Mouse (Mus musculus) liver, embryonic 14.5 days (tissue): Measurements from ENCODE around the gene Ehbp1. TPM values are rescaled to one million over a fixed set of nuclear protein-coding genes. Genes with fewer than 3 reads are reported as not detected.

Experiments used
- ATAC-seq: fragments of 200-750 bp; cut with Nextera tagmentation; 2 replicates; pipeline ENCODE4 v1.8.0; 2017; ENCODE audit warnings: moderate number of reproducible peaks, mild to moderate bottlenecking, moderate library complexity; ENCODE audit not compliant: insufficient read depth
- DNase-seq, 3 experiments: peaks; one replicate each; pipeline ENCODE4 v3.0.0-alpha.2; 2012 to 2013; ENCODE audit warnings: low read depth in 3 of 3, low spot score in 3 of 3
- H3K27ac ChIP-seq: fragments of 300-500 bp; sonication (generic); 2 replicates; pipeline ENCODE4 v1.5.1; 2014; ENCODE audit warnings: moderate library complexity, mild to moderate bottlenecking, control low read depth, inconsistent platforms
- H3K27me3 ChIP-seq: fragments of 300-500 bp; sonication (generic); 2 replicates; pipeline ENCODE4 v1.6.1; 2014; ENCODE audit warnings: mild to moderate bottlenecking, low read length, moderate library complexity; ENCODE audit not compliant: control insufficient read depth, insufficient read depth
- H3K36me3 ChIP-seq: fragments of 300-500 bp; sonication (generic); replicated peaks from 2 replicates; pipeline ENCODE4 v1.6.1; 2014; ENCODE audit warnings: low read depth; ENCODE audit not compliant: control insufficient read depth, insufficient read depth
- H3K4me1 ChIP-seq, 2 experiments: fragments of 200-500 bp in 1 of 2; fragments of 300-500 bp in 1 of 2; sonication (generic) in 1 of 2; replicated peaks; 2 replicates each; pipeline ENCODE4 v1.6.1; 2012 to 2014; ENCODE audit warnings: antibody characterized with exemption in 1 of 2, inconsistent platforms in 1 of 2, low read length in 1 of 2; ENCODE audit not compliant: control insufficient read depth in 2 of 2, insufficient read depth in 2 of 2
- H3K4me2 ChIP-seq: fragments of 300-500 bp; sonication (generic); 2 replicates; pipeline ENCODE4 v1.6.1; 2014; ENCODE audit warnings: low read depth, mild to moderate bottlenecking, control low read depth, moderate library complexity
- H3K4me3 ChIP-seq, 2 experiments: fragments of 200-500 bp in 1 of 2; fragments of 300-500 bp in 1 of 2; sonication (generic) in 1 of 2; 2 replicates each; pipeline ENCODE4 v1.5.1; 2012 to 2014; ENCODE audit warnings: low read depth in 2 of 2, low read length in 2 of 2, mild to moderate bottlenecking in 2 of 2, control low read depth in 1 of 2, inconsistent platforms in 1 of 2, moderate library complexity in 1 of 2; ENCODE audit not compliant: insufficient read depth in 1 of 2
- H3K9ac ChIP-seq: fragments of 300-500 bp; sonication (generic); replicated peaks from 2 replicates; pipeline ENCODE4 v1.6.1; 2014; ENCODE audit warnings: mild to moderate bottlenecking, control low read depth, moderate library complexity
- H3K9me3 ChIP-seq: fragments of 300-500 bp; sonication (generic); 2 replicates; pipeline ENCODE4 v1.6.1; 2016; ENCODE audit warnings: low read length, mixed read lengths; ENCODE audit not compliant: control insufficient read depth
- CTCF ChIP-seq: IDR thresholded peaks from 2 replicates; pipeline ENCODE4 v1.5.1; 2016; ENCODE audit warnings: antibody characterized with exemption, low read depth, control low read depth
- EP300 ChIP-seq: IDR thresholded peaks from 2 replicates; pipeline ENCODE4 v1.6.1; 2016; ENCODE audit warnings: antibody characterized with exemption, low read depth
- WGBS: fragments of 180-500 bp; shearing (Covaris S2); extraction: QIAGEN DNeasy Blood & Tissue Kit; methylation state at CpG from one replicate; pipeline ENCODE4 v1.1.7; 2014; ENCODE audit not compliant: insufficient replicate concordance; 5-methylcytosine and 5-hydroxymethylcytosine counted together
- polyA plus RNA-seq, 2 experiments: library from polyadenylated mRNA; depleted of rRNA in 1 of 2; stranded (reverse) in 1 of 2; unstranded in 1 of 2; fragments of >200 nt; fragmentation: Nextera tagmentation in 1 of 2; extraction: Ambion mirVana in 1 of 2; gene quantifications; 2 replicates each; pipeline versions ENCODE4 v1.2.1 to v1.2.3; 2012 to 2014

Ehbp1 gene
- polyA plus RNA-seq, 2 experiments: 1.7 to 3.3 TPM

GRCm38 (mm10) chr11:21997561-21998140 lies 344.4 kb downstream of the Ehbp1 start:
- no peaks in the 10 kb centered on the region for H3K4me1 ChIP-seq
- H3K27me3 ChIP-seq: peaks cover 100% of the 10 kb centered on the region
- no peak for ATAC-seq
- H3K27ac ChIP-seq: no peak overlapping the region
- H3K9me3 ChIP-seq: no peaks in the 10 kb centered on the region
- no peak overlapping the region for H3K4me3 ChIP-seq
- no peak overlapping the region; the same call in 1 of the 2 replicates for H3K4me2 ChIP-seq
- no peak for DNase-seq
- 3% methylated on average over 20 of the region's 20 CpGs for WGBS
- TF ChIP-seq EP300 (no peak), CTCF (no peak)
- no peak overlapping the region for H3K9ac ChIP-seq
- no peaks in the 10 kb centered on the region for H3K36me3 ChIP-seq

GRCm38 (mm10) chr11:21996661-21997560 lies 345.2 kb downstream of the Ehbp1 start:
- no peak for DNase-seq
- H3K4me3 ChIP-seq: no peak overlapping the region
- H3K9ac ChIP-seq: no peak overlapping the region
- H3K4me2 ChIP-seq: no peak overlapping the region
- H3K36me3 ChIP-seq: no peaks in the 10 kb centered on the region
- H3K27me3 ChIP-seq: peaks cover 99% of the 10 kb centered on the region
- no peak overlapping the region for H3K27ac ChIP-seq
- ATAC-seq: no peak
- H3K4me1 ChIP-seq: no peaks in the 10 kb centered on the region
- no peaks in the 10 kb centered on the region for H3K9me3 ChIP-seq
- 1% methylated on average over 63 of the region's 63 CpGs for WGBS
- TF ChIP-seq CTCF (no peak), EP300 (no peak)

- H3K27me3 ChIP-seq: peaks cover 97% of the 10 kb centered on the region
- ATAC-seq: no peak
- no peaks in the 10 kb centered on the region for H3K36me3 ChIP-seq
- no peak overlapping the region for H3K9ac ChIP-seq
- TF ChIP-seq EP300: no peak
- no peak for TF ChIP-seq CTCF
- DNase-seq: no peak
- no peak overlapping the region for H3K4me3 ChIP-seq
- no peak overlapping the region for H3K4me2 ChIP-seq
- 3% methylated on average over 13 of the region's 13 CpGs for WGBS
- H3K4me1 ChIP-seq: no peaks in the 10 kb centered on the region
- no peaks in the 10 kb centered on the region for H3K9me3 ChIP-seq
- H3K27ac ChIP-seq: no peak overlapping the region
Observed at GRCm38 (mm10) chr11:21996325-21996647, 345.8 kb downstream of the Ehbp1 start.

- no peak for DNase-seq
- 2% methylated on average over 27 of the region's 27 CpGs for WGBS
- H3K27ac ChIP-seq: no peak overlapping the region
- H3K36me3 ChIP-seq: no peaks in the 10 kb centered on the region
- H3K4me1 ChIP-seq: no peaks in the 10 kb centered on the region
- no peak for TF ChIP-seq CTCF
- no peak for TF ChIP-seq EP300
- H3K27me3 ChIP-seq: peaks cover 96% of the 10 kb centered on the region
- no peak for ATAC-seq
- no peaks in the 10 kb centered on the region for H3K9me3 ChIP-seq
- H3K9ac ChIP-seq: no peak overlapping the region
- no peak overlapping the region for H3K4me2 ChIP-seq
- no peak overlapping the region for H3K4me3 ChIP-seq
Observed at GRCm38 (mm10) chr11:21995534-21996324, 346.4 kb downstream of the Ehbp1 start.
